Mouse (Mus musculus) heart, adult 11 months (tissue): ENCODE data around the gene Iars2.
A peak's percentile ranks its signal among the peaks of the same experiment; 100 is the strongest.

Experiments
- DNase-seq: peaks from one replicate; pipeline ENCODE4 v3.0.0; 2022

The Iars2 gene

DNA sequence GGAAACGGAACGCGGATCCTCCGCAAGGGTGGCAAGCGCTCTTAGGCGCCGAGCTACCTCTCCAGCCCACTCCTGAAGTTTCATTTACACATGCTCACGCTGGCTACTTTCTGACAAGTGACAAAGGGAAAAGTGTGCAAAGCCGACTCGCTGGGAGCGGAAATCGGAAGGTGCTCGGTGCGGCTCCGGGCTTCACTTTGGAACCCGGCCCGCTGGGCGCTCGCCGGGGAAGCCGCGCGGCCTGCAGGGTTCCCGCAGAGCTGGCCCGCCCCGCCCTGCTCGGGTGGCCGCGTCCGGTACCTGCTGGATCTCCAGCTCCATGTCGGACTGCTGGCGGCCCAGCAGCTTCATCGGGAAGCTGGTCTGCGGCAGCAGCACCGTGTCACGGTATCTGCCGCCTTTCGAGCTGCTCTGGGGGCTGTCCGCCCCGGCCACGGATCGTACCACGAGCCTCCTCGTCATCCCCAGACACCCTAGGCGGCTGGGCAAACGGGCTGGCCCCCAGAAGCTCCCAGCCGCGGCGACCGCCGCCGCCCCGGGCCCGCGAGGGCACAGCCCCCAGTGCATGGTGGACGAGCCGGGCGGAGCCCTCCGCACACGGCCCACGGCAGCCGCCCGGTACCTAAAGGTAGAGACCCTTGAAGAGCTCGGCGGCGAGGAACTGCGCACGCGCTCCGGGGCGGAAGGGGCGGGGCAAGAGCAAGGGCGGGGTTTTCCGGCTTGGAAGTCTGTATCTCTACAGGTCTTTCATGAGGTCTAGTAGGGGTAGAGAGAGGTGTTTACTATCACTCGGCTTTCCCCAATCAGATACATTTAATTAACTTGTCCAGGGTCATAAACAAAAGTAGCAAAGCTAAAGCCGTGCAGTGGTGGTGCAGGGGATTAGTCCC, at the start of gene Iars2:
Iars2 (minus strand) TSS at position 676 of the 890 bp plus-strand sequence.
- DNase-seq = peak; percentile 99

DNA sequence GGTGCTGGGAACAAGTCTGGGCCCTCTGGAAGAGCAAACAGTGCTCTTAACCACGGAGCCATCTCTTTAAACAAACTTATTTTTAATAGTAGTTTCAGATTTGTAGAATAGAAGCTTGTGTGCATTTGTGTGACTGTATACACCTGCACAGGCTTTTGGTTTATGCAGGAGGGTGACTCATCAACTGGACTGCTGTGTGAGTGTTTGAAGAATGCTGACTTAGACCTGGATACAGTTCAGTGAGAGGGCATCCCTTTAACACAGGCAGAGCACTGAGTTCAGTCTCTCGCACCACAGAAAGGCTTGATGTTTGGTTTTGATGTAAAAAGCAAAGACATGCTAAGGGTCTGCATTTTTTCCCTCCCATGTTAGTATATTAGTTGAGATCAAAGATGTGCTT, 48.2 kb upstream of the Iars2 start:
- DNase-seq = no peak

DNA sequence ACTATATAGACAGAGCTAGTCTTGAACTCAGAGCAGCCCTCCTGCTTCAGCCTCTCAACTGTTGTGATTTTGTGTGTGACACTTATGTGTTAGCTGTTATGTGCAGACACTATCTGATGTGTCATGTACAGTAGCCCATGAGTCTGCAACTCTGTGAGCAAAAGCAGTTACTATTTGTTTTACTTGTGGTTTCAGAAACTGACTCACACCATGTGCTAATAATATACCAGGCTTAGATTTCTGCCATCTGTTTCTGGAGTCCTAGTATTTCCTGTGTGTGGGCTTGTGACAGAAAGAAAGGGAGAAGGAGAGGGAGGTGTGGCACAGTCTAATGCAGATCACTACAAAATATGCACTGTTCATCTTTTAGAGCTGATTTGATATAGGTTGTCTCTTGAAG, 47.2 kb upstream of the Iars2 start:
- no peak for DNase-seq

- DNase-seq = peak; percentile 8
Observed at GRCm38 (mm10) chr1:185369979-185370378, 40.8 kb upstream of the Iars2 start.

DNA sequence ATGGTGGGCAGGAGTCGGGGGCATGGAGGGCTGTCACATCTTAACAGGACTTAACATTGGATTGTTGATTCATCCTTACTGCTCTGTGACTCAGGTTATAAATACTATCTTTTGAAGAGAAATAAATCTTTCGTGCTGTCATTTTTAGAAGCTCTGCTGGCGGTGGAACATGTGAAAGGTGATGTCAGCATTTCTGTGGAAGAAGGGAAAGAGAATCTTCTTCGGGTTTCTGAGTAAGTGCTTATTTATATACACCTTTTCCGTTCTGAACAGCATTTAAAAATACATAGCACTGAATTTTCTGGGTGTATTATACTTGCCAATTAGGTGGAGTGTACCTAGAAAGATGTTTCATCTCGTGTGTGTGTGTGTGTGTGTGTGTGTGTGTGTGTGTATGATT, 38.2 kb upstream of the Iars2 start:
- DNase-seq = no peak

- DNase-seq = peak; percentile 58
Observed at GRCm38 (mm10) chr1:185364183-185364540, 35.0 kb upstream of the Iars2 start.

DNA sequence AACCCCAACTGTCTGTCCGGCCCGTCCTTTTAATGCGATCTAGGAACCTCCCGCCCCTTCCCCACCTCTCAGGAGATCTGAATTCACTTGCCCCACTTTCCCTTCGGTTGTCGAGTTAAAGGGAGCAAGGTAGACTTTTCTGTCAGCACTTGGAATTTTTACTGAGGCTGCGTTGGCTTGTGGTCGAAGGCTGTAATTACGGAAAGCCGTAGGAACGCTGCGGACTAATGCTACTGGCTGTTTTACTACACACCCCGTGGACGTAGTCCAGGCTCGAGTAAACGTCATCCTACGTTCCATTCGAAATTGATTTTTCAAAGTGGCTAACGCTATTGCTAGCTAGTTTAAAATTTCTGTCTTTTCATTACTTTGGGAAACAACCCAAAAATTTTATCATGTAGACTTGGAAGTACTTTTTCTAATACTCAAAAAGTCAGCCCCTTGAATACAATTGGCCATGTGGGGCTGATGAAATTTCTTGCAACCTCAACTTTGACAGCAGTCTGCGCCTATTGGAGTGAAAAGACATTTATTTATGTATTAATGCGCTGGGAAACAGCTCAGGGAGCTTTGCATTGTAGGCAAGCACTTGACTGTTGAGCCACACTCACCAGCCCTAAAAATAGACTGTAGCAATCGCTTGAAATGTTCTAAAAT, 34.5 kb upstream of the Iars2 start:
- peak; percentile 93 for DNase-seq

GRCm38 (mm10) chr1:185362677-185363520, 33.7 kb upstream of the Iars2 start, which contains the start of gene Eprs:
Gene Eprs (plus strand): TSS chr1:185363044.
- DNase-seq = peak; percentile 100

GRCm38 (mm10) chr1:185358211-185358610, 29.0 kb upstream of the Iars2 start:
- DNase-seq = peak; percentile 79

GRCm38 (mm10) chr1:185356246-185356645, 27.1 kb upstream of the Iars2 start:
- DNase-seq = peak; percentile 78

- peak; percentile 58 for DNase-seq
Observed at GRCm38 (mm10) chr1:185354731-185355130, 25.5 kb upstream of the Iars2 start.

- peak; percentile 77 for DNase-seq
Observed at GRCm38 (mm10) chr1:185353351-185353750, 24.2 kb upstream of the Iars2 start.

- DNase-seq = peak; percentile 61
Observed at GRCm38 (mm10) chr1:185352151-185352550, 23.0 kb upstream of the Iars2 start.

GRCm38 (mm10) chr1:185350611-185351010, 21.4 kb upstream of the Iars2 start:
- DNase-seq = peak; percentile 68

DNA sequence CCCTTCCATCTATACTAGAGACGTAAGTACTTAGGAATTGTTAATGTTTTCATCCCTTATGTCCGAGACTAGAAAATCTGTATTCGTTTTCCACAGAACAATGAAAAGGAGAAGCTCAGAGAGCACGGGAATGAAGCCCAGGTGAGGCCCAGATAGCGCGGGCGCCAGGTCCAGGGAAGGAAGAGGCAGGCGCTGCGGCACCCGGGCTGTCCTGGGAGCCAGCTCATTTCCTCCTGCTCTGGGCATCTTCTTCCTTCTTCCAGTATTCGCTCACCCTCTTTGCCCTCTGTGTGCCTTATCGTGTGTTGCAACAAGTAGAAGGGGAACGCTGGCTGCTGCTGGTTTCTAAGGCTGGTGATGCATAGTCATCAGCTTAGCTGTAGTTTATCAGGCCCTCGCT, 20.5 kb upstream of the Iars2 start:
- DNase-seq = peak; percentile 66

GRCm38 (mm10) chr1:185346188-185346587, 17.0 kb upstream of the Iars2 start:
- peak; percentile 23 for DNase-seq

DNA sequence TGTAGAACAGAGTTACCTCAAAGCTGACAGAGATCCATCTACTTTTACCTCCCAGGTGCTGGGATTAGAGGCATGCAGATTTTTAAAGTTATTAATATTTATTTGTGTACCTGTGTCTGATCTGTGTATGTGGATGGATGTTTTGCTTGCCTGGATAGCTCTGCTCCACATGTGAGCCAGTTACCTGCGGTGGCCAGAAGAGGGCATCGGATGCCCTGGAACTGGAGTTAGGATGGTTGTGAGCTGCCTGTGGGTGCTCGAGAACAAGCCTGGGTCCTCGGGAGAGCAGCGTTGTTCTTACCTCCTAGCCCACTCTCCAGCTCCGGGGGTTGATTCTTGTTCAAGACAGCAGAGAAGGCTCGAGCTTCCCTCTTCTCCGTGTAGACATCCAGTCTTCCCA, 14.2 kb upstream of the Iars2 start:
- peak; percentile 36 for DNase-seq

DNA sequence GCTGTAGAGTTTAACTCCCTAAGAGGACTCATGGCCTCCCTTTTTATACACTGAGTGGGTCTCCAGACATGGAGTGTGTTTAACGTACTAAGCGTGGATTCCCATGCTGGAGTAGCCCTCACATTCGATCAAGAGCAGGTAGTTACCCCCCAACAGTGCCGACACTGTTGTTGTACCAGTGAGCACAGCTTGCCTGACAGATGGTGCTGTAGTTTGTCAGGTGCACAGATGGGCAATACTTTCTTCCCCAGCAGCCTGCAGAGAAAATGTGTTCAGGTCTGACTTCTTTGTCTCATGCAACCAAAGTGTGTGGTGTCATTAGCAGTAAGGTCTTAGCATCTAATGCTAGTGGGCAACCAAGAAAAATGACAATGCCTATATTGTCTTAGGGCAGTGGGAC, 13.2 kb upstream of the Iars2 start:
- peak; percentile 46 for DNase-seq

DNA sequence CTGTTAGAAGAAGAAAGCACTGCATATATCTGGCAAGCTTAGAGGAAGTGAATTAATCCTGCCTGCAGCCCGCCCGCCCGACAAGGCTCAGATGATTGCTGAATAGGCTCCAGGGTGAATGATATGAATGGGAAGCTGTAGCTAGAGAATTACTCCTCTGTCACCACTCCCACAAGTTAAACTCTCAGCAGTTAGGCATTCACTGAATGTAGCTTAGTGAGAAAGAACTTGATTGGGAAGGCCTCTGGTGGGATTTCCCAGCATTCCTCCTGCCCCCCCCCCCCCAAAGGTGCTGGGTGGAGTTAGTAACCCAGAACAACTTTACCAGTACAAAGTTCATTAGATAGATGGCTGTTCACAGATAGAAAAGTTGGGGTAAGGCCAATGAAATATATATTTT, 7.3 kb upstream of the Iars2 start:
- no peak for DNase-seq

DNA sequence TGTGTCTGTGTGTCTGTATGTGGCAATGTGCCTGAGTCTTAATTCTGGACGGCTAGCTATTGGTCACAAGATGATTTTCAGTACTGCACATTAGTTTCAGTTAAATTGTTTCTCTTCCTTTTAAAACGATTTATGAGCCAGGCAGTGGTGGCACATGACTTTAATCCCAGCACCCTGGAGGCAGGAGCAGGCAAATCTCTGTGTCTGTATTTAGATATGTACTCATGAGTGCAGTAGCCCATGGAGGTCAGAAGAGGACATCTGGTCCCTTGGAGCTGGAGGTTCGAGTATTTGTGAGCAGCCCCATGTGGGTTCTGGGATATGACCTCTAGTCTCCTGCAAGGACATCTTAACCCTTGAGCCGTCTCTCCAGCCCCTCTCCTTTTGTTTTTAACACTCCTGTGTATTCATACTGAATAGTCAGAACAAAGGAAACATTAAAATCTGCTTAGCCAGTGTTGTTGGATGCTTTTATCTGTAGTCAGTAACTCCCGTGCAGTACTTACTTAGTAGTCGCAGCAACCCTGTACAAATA, 6.1 kb upstream of the Iars2 start:
- DNase-seq = no peak

DNA sequence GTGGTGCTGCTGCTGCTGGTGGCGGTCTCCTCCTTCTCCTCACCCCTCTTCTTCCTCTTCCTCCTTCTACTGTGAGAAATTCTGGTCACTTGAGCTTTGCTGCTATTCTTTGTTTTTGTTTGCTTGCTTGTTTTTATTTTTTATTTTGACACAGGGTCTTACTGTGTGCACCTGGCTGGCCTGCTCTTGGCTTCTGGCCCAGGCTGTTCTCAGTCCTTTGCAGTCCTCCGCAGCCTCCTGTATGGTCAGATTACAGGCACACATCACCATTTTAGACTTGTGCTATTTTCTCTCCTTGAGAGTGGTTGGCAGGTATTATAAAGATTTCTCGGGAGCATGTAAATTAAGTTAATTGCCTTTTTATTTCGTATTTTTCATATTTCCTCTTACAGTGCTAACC, 4.9 kb upstream of the Iars2 start:
- DNase-seq = peak; percentile 85

GRCm38 (mm10) chr1:185333651-185334050, 4.5 kb upstream of the Iars2 start:
- no peak for DNase-seq

DNA sequence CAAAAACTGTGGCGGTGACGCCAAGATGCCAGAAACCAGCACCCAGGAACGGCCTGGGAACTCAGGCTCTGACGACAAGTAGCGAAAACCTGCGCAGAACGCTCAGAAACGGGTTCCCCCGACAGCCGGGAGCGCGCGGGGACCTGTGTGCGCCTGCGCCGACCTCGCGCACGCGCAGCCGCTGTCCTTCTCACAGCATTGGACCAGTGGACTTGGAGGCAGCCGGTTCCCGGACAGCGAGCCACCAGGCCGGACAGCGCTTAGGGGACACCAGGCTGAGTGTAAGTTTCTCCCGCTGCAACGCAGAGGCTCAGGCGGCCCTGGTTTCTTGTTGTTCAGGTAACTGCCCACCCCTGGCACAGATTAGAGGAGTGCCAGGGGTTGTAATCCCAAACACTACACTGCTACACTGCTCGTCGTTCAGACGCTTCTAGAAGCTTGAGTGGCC, 2.8 kb upstream of the Iars2 start, which contains the start of gene Bpnt1:
Bpnt1 (plus strand) TSS at position 167 of the 448 bp plus-strand sequence.
- peak; percentile 100 for DNase-seq
